Mouse (Mus musculus): Measurements from ENCODE around the gene Slit3.

- no peak for TF ChIP-seq GATA1 (IDR thresholded peaks at IDR 0.05; ENCODE audit: borderline replicate concordance, low read length)
- no peak for TF ChIP-seq FLI1 (IDR thresholded peaks at IDR 0.05; ENCODE audit: low read length)
These were observed 542.6 kb downstream of the Slit3 start for GRCm38 (mm10) chr11:35663661-35664060.
